In the genomic region with DNA sequence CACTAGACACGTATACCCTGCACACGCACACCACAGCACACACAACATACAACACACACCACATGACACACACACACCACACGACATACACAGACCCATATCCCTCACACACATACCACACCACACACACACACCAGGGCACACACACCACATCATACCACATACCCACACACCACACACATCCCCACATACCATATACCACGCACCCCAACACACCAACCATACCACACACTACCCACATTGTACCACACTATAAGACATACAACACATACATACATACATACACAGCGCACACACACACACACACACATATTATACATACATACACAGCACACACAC, we compare ENCODE assay signal across 8 mouse cellular contexts.
DNase-seq lines count a peak whose midpoint lies in the region; ATAC-seq and TF ChIP-seq lines count a peak whose summit lies in the region.

No protein-coding gene starts in this region.

- ATAC-seq in hindbrain, postnatal 0 days: peak; percentile 45; the same call in 1 of the 2 replicates
- ATAC-seq in limb, embryonic 11.5 days (ENCODE audit: insufficient number of reproducible peaks, low FRiP score, low TSS enrichment, low read depth): 0 out of 2 replicates have a peak, but pooled peaks have one; percentile 49
- ATAC-seq in activated CD4-positive, CD25-positive, alpha-beta regulatory T cell, adult 4 months: no peak

- no peaks in the 10 kb centered on the region for H3K36me3 ChIP-seq in hindbrain, postnatal 0 days (ENCODE audit: insufficient read depth, low read length)
- H3K36me3 ChIP-seq in hindbrain, embryonic 10.5 days: no peaks in the 10 kb centered on the region
- H3K36me3 ChIP-seq in thymus, adult 2 months (ENCODE audit: control insufficient read depth, insufficient read depth, low read length): no peaks in the 10 kb centered on the region
- no peaks in the 10 kb centered on the region for H3K36me3 ChIP-seq in limb, embryonic 11.5 days (ENCODE audit: control insufficient read depth, insufficient read depth, low read length)

- no peak overlapping the region for H3K4me2 ChIP-seq in hindbrain, postnatal 0 days (ENCODE audit: low read depth, low read length)
- no peak overlapping the region for H3K4me2 ChIP-seq in limb, embryonic 11.5 days (ENCODE audit: low read depth, severe bottlenecking)

- no peak overlapping the region for H3K27ac ChIP-seq in hindbrain, postnatal 0 days
- no peak overlapping the region for H3K27ac ChIP-seq in hindbrain, embryonic 10.5 days
- peak overlapping the region; percentile 78 for H3K27ac ChIP-seq in thymus, adult 2 months (ENCODE audit: control insufficient read depth, insufficient read depth, low read length)
- no peak overlapping the region for H3K27ac ChIP-seq in limb, embryonic 11.5 days (replicated peaks; ENCODE audit: low read depth, low read length)

- no peaks in the 10 kb centered on the region for H3K27me3 ChIP-seq in hindbrain, postnatal 0 days (ENCODE audit: insufficient read depth, low read length)
- H3K27me3 ChIP-seq in hindbrain, embryonic 10.5 days (ENCODE audit: insufficient read depth, poor library complexity, severe bottlenecking): no peaks in the 10 kb centered on the region
- no peaks in the 10 kb centered on the region for H3K27me3 ChIP-seq in thymus, adult 2 months (ENCODE audit: control insufficient read depth, insufficient read depth, low read length)
- no peaks in the 10 kb centered on the region for H3K27me3 ChIP-seq in limb, embryonic 11.5 days (ENCODE audit: control insufficient read depth, insufficient read depth, low read length)

- no peaks in the 10 kb centered on the region for H3K9me3 ChIP-seq in hindbrain, postnatal 0 days (ENCODE audit: low read length)
- no peaks in the 10 kb centered on the region for H3K9me3 ChIP-seq in hindbrain, embryonic 10.5 days
- no peaks in the 10 kb centered on the region for H3K9me3 ChIP-seq in limb, embryonic 11.5 days (ENCODE audit: control insufficient read depth, low read length)

- no peak overlapping the region for H3K9ac ChIP-seq in hindbrain, postnatal 0 days (replicated peaks; ENCODE audit: low read length)
- H3K9ac ChIP-seq in limb, embryonic 11.5 days (ENCODE audit: low read length): no peak overlapping the region

- no peak overlapping the region for H3K4me3 ChIP-seq in hindbrain, postnatal 0 days (ENCODE audit: low read length)
- no peak overlapping the region for H3K4me3 ChIP-seq in hindbrain, embryonic 10.5 days
- H3K4me3 ChIP-seq in thymus, adult 2 months (ENCODE audit: control insufficient read depth, insufficient read depth, low read length): peak overlapping the region; percentile 46
- no peak overlapping the region for H3K4me3 ChIP-seq in limb, embryonic 11.5 days (ENCODE audit: low read depth, low read length)

- no peak for TF ChIP-seq POLR2A in thymus, adult 2 months (IDR thresholded peaks at IDR 0.05; ENCODE audit: control insufficient read depth, extremely low read depth, insufficient read depth, low read length, poor library complexity)

- DNase-seq in hindbrain, postnatal 0 days (ENCODE audit: low spot score): no peak
- no peak for DNase-seq in hindbrain, embryonic 10.5 days (ENCODE audit: low spot score)
- no peak for DNase-seq in thymus, adult 2 months
- DNase-seq in thymus, postnatal 36 days: no peak
- DNase-seq in limb, embryonic 11.5 days (ENCODE audit: low spot score): no peak
- no peak for DNase-seq in embryo, embryonic 9.5 days (ENCODE audit: extremely low spot score)
- DNase-seq in gastrocnemius, postnatal 4 days (ENCODE audit: low spot score in 2 of 2): no peak

- no peak for TF ChIP-seq CTCF in hindbrain, postnatal 0 days (IDR thresholded peaks at IDR 0.05; ENCODE audit: low read depth)
- TF ChIP-seq CTCF in thymus, adult 2 months (IDR thresholded peaks at IDR 0.05; ENCODE audit: borderline replicate concordance, control insufficient read depth, extremely low read depth, insufficient read depth, low read length, poor library complexity): no peak

- H3K4me1 ChIP-seq in hindbrain, postnatal 0 days (ENCODE audit: insufficient read depth, low read length): 0 out of 2 replicates have a peak, but pooled peaks cover 13% of the 10 kb centered on the region
- H3K4me1 ChIP-seq in hindbrain, embryonic 10.5 days (replicated peaks): 0 out of 2 replicates have a peak, but pooled peaks cover 2% of the 10 kb centered on the region
- peaks cover 71% of the 10 kb centered on the region for H3K4me1 ChIP-seq in thymus, adult 2 months (replicated peaks; ENCODE audit: control insufficient read depth, insufficient read depth, low read length)
- no peaks in the 10 kb centered on the region for H3K4me1 ChIP-seq in limb, embryonic 11.5 days (ENCODE audit: control insufficient read depth, insufficient read depth, low read length)

- WGBS in hindbrain, postnatal 0 days: 82% methylated on average over 5 of the region's 5 CpGs
- 89% methylated on average over 5 of the region's 5 CpGs for WGBS in hindbrain, embryonic 10.5 days
- 67% methylated on average over 5 of the region's 5 CpGs for WGBS in thymus, adult 2 months
- WGBS in limb, embryonic 11.5 days: 84% methylated on average over 5 of the region's 5 CpGs
